Mouse (Mus musculus) kidney, postnatal 14 days (tissue): ENCODE results near the gene Gm45902.
A peak's percentile ranks its signal among the peaks of the same experiment; 100 is the strongest.

Source experiments
- DNase-seq: peaks from one replicate; pipeline ENCODE4 v3.0.0; 2022; ENCODE audit warnings: mixed read lengths

Gene Gm45902

GRCm38 (mm10) chr2:3512552-3513454, at the start of gene Gm45902, which contains the start of the genes Hspa14 and Cdnf:
Gene Gm45902 (minus strand): TSS chr2:3512790.
Gene Hspa14 (minus strand): TSS chr2:3512814.
Gene Cdnf (plus strand): TSS chr2:3513030.
- peak; percentile 98 for DNase-seq

GRCm38 (mm10) chr2:3546588-3546987, 34.0 kb upstream of the Gm45902 start:
- peak; percentile 72 for DNase-seq

DNA sequence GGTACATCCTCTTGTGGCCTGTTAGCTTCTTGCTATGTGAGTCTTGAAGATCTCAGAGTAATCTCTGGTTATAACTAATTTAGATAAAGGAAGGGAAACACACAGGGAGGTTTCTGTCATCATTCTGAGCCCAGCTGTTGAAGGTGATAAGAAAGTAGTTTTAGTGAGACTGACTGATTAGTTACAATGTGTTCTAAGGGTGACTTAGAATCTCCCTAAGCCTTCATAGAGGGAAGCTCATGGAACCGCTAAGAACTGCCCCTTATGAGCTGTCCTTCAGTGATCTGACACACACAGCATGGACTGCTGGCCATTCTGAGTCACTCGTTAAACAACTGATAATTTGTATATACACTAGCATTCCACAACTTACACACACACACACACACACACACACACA, 33.5 kb upstream of the Gm45902 start:
- no peak for DNase-seq

DNA sequence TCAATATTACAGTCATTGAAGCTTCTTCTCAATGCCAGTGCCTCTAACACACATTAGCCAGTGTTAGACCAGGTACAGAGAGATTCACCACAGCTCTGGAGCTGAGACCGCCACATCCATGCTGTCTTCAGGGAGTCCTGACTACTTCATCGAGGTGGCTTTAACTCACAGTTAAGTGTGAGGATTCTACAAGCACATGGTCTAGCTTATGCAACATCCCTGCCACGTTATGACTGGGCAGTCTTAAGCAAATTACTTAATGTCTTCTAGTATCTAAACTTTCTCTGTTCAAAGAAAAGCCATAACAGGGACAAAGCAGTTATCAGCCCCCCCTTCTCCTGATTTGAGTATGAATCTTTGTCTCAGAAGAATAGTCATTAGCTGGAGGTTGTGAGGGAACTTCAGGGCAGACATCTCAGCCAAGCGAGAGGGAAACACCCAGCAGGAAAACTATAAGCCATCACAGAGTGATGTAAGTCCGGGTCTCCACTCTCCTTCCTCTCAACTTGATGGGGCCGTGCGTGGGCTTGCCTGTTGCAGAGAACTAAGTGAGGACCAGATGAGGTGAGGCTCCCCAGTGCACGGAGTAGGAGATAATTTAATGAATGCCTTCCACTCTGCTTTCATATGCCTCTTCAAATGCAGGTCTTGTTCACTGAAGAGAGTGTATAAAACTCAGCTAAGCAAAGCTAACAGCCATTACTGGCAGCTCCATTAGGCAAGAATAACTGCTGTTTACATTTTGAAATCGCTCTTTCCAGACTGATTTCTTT, 28.9 kb upstream of the Gm45902 start:
- DNase-seq = no peak

DNA sequence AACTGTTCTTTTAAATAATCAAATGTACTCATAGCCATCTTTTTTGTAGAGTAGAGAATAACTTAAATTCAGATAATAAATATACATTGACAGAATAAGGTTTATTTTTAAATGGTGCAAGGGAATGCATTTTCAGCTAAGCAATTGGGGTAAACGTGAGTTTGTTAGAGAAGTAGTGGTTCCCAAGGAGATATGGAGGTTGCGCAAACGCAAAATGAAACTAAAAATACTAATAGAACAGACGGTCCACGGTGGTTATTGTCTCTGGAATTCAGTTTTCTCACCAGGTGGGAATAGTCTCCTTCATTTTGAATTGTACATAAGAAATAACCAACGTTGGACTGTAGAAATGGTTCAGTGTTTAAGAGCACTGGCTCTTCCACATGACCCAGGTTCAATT, 13.7 kb upstream of the Gm45902 start:
- no peak for DNase-seq

GRCm38 (mm10) chr2:3522558-3522957, 10.0 kb upstream of the Gm45902 start:
- no peak for DNase-seq

GRCm38 (mm10) chr2:3512076-3512475, 514 bp downstream of the Gm45902 start:
- peak; percentile 17 for DNase-seq

DNA sequence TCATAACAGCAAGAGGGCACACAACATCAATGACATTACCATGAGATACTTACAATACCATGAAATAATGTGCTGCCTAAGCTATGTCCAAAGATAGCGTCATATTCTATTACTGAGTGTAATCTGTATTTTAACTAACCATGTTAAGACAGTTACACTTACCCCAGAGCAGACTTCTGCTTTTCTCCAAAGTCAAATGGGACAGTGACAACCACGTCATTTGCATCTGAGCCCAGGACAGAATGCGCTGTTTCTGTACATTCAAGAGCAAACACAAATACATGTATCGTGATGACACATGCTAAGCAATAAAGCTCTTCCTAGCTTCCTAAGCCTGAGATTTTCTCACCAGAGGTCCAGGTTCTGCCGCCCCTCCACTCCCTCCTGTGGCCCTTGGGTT, 11.7 kb downstream of the Gm45902 start:
- DNase-seq = no peak

GRCm38 (mm10) chr2:3499543-3499942, 13.0 kb downstream of the Gm45902 start:
- no peak for DNase-seq

- DNase-seq = no peak
Observed at GRCm38 (mm10) chr2:3493833-3494409, 18.7 kb downstream of the Gm45902 start.

DNA sequence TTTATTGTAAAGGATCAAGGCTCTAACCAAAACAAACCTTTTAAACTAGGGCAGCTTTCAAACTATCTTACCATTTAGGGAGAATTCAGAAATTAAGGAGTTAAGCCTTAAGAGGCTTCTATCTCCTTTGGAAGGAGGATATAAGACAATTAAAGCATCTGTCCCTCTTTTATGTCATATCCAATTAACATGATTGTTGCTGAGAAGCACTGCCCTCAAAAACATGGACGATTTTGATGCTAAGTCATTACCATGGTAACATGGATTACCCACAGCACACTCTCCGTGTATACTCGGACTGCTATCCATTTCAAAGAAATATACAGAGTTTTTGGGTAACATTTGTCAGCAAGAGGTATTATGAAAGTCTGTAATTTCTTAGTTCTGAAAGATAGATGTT, 22.8 kb downstream of the Gm45902 start:
- no peak for DNase-seq

GRCm38 (mm10) chr2:3480239-3480638, 32.4 kb downstream of the Gm45902 start:
- DNase-seq = no peak

- no peak for DNase-seq
Observed at GRCm38 (mm10) chr2:3475746-3476251, 36.8 kb downstream of the Gm45902 start.

DNA sequence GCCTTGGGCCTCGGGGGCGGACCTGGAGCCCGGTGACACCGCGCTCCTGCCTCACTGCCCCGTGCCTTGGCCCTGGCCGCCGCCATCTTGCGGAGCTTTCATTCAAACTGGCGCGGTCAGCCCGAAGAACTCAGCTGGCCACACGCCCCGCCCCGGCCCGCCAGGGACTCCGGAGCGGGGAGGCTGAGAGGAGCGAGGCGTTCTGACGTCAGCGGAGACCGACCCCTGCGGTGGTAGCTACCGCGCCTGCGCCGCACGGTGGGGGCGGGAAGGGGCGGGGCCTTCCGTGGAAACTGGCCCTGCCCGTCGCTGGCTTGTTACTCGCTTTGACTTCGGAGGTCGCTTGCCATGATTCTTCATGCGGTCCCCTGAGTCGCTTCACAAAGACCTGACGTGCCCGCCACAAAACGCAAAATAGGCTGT, 37.7 kb downstream of the Gm45902 start, which contains the start of gene Suv39h2:
Gene Suv39h2 (minus strand): TSS at position 171 of the 423 bp plus-strand sequence.
- DNase-seq = peak; percentile 98

DNA sequence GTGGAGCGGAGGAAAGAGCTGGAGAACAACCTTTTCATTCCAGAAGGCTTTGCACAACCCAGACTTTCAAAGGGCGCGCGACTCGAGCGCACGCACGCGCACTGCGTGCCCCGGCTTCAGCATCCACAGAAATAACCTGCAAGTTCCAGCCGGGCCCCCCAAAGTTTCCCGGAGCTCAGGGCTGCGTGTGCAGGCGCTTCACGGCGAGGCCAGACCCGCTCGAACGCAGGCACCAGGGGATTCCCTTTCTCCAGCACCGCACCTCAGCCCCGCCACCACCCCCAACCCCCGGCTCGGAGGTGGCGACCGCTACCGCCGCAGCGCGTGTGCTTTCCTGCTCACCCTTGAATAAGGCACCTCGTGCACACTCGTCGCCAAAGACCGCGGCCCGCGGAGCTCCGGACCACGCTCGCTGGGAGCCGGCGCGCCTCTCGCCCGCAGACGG, 38.2 kb downstream of the Gm45902 start:
- peak; percentile 62 for DNase-seq

DNA sequence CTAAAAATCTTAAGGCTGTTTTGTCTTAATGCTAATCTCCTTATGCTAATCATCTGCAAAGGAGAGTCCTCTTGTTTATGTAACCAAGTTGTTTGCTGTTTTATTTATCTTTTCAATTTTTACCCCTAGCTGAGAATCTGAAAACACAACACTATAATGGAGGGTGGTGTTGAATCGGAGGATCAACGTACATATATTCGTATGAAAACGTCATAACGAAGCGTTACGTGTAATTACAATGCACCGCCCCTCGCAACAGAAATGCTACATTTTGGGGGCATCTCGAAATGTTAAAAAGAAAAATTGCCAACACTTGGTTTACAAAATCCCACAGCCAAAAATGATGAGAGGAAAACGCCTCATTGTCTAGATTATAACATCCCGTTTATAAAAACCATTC, 38.7 kb downstream of the Gm45902 start:
- DNase-seq = no peak

DNA sequence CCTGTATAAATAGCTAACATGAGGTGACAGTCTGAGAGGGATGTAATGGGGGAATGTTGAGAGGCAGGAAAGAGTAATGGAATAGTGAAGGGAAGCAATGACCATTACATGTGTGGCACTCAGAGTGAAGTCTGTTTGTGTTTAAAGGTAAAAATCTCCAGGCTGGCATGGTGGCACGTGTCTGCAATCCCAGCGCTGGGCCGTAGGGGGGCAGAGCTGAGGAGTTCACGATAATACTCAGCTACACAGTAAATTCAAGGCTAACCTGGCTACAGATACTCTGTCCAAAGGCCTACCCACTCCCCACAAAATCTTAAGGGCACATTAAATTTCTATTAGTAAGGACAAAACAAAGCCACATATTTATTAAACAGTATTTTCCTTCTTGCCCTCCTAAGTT, 56.0 kb downstream of the Gm45902 start:
- no peak for DNase-seq
